Mouse (Mus musculus) forebrain, embryonic 10.5 days (tissue): ENCODE results near the gene Mpped2. TPM values are rescaled to one million over a fixed set of nuclear protein-coding genes. Genes with fewer than 3 reads are reported as not detected.

Experiments
- DNase-seq: peaks from one replicate; pipeline ENCODE4 v3.0.0-alpha.2; 2017; ENCODE audit warnings: low spot score; ENCODE audit errors: extremely low spot score
- H3K27ac ChIP-seq: fragments of 300-500 bp; sonication (generic); 2 replicates; pipeline ENCODE4 v1.5.1; 2016; ENCODE audit warnings: mild to moderate bottlenecking
- H3K27me3 ChIP-seq: fragments of 300-500 bp; sonication (generic); 2 replicates; pipeline ENCODE4 v1.6.1; 2016; ENCODE audit warnings: mild to moderate bottlenecking; ENCODE audit not compliant: poor library complexity, severe bottlenecking
- H3K36me3 ChIP-seq: fragments of 300-500 bp; sonication (generic); replicated peaks from 2 replicates; pipeline ENCODE4 v1.6.1; 2016; ENCODE audit warnings: mild to moderate bottlenecking, moderate library complexity
- H3K4me1 ChIP-seq: fragments of 300-500 bp; sonication (generic); 2 replicates; pipeline ENCODE4 v1.6.1; 2016
- H3K4me3 ChIP-seq: fragments of 300-500 bp; sonication (generic); 2 replicates; pipeline ENCODE4 v1.5.1; 2016; ENCODE audit warnings: mild to moderate bottlenecking, moderate library complexity
- H3K9me3 ChIP-seq: fragments of 300-500 bp; sonication (generic); 2 replicates; pipeline ENCODE4 v1.6.1; 2016; ENCODE audit warnings: mild to moderate bottlenecking, moderate library complexity
- WGBS: fragments of 180-500 bp; shearing (Covaris S2); methylation state at CpG from one replicate; pipeline ENCODE4 v1.1.7; 2016; 5-methylcytosine and 5-hydroxymethylcytosine counted together
- polyA plus RNA-seq: library from polyadenylated mRNA; unstranded; fragments of >200 nt; fragmentation: Nextera tagmentation; extraction: Ambion mirVana; gene quantifications from 2 replicates; pipeline ENCODE4 v1.2.1, GENCODE M21; 2016

Mpped2 gene
- polyA plus RNA-seq, 1 experiment from 2014 or later, result 48.8 TPM

DNA sequence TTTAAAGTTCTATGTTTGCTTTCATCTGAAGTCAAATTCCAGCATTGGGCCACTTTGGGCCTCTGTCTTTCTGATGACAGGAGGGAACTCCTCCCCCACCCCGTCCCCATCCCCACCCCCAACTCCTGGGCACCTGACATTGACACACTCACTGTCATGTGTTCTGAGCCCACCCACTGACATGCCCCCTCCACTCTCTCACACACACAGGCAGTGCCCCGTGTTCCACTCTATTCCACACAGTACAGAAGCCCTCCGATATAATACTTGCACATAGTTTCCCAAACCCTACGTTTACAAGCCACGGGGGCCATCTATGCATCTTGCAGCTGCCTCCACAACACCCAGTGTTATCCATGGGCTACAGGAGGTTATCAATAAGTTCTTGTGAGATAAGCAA lies 42.1 kb downstream of the Mpped2 start:
- peaks cover 3% of the 10 kb centered on the region for H3K9me3 ChIP-seq
- no peaks in the 10 kb centered on the region for H3K27me3 ChIP-seq
- peaks cover 3% of the 10 kb centered on the region for H3K36me3 ChIP-seq
- no peak for DNase-seq
- 93% methylated on average over 5 of the region's 5 CpGs for WGBS
- 0 out of 2 replicates have a peak overlapping the region, but pooled peaks have one; percentile 15 for H3K27ac ChIP-seq
- no peak overlapping the region for H3K4me3 ChIP-seq
- H3K4me1 ChIP-seq, result peaks cover 62% of the 10 kb centered on the region

DNA sequence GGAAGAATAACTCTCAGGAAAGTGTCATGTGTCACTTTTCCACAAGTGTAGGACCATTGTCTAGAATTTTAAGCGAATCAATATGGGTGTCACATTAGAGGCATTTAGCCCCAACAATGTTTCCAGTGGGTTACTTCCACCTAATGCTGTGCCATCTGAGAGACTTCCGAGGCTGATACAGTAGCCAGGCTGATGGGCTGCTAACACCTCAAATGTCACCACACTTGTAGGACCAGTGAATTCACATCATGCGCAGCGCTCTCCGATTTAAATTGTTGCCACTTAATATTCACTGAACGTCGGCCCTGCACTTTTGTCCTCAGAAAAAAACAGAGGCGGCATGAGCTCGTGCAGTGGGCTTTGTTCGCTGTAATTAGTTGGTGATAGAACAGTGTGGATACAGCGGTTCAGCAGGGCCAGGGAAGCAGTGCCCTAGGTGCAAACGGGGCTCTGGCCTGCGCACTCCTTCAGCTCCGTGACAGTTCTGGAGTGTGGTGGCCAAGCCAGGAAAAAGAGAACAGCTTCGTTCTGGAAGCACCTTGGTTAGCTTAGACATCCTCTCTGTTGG lies 42.8 kb downstream of the Mpped2 start:
- Histone ChIP-seq H3K27me3 (no peaks in the 10 kb centered on the region), H3K4me3 (no peak overlapping the region), H3K4me1 (peaks cover 55% of the 10 kb centered on the region), H3K9me3 (peaks cover 3% of the 10 kb centered on the region), H3K27ac (peak overlapping the region; percentile 78), H3K36me3 (peaks cover 3% of the 10 kb centered on the region)
- WGBS, result 59% methylated on average over 15 of the region's 15 CpGs
- no peak for DNase-seq

DNA sequence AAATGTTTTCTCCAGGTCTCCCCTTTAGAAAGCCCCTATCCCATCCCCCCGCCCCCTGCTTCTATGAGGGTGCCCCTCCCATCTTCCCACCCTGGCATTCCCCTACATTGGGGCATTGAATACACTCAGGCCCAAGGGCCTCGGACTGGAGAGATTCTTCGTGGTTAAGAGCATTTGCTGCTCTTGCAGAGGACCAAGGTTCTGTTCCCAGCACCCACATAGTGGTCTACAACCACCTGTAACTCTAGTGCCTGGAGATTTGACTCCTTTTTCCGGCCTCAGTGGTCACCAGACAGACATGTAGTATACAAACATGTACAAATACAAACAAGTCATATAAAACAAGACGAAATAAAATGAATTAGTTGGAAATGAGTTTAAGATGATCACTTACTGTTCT lies 45.9 kb downstream of the Mpped2 start:
- no peak for DNase-seq
- no peak overlapping the region for H3K27ac ChIP-seq
- peaks cover 5% of the 10 kb centered on the region for H3K36me3 ChIP-seq
- WGBS, result 91% methylated on average over 5 of the region's 5 CpGs
- no peaks in the 10 kb centered on the region for H3K27me3 ChIP-seq
- H3K9me3 ChIP-seq, result peaks cover 3% of the 10 kb centered on the region
- no peak overlapping the region for H3K4me3 ChIP-seq
- peaks cover 40% of the 10 kb centered on the region for H3K4me1 ChIP-seq

DNA sequence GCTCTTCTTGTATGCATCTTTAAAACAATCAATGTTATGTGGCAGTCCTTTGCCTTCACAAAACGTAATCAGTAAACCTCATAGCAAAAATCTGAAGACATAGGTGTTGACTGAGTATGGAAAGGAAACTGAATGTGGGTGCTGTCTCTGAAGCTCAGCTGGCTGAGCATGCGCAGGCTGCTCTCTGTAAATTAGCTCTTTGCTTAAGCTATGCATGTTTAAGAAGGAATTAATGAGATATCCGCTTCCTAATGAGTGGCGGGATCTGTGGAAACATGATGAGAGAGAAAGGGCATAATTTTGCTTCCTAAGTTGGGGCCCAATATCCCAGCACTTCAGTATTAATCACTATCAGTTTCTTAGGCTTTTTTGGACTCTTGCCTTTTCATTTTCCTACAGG lies 51.0 kb downstream of the Mpped2 start:
- WGBS, result 82% methylated on average over 4 of the region's 4 CpGs
- no peak overlapping the region for H3K27ac ChIP-seq
- H3K9me3 ChIP-seq, result no peaks in the 10 kb centered on the region; the same call in 1 of the 2 replicates
- no peak overlapping the region for H3K4me3 ChIP-seq
- H3K27me3 ChIP-seq, result peaks cover 7% of the 10 kb centered on the region; the same call in 1 of the 2 replicates
- DNase-seq, result no peak
- H3K36me3 ChIP-seq, result peaks cover 12% of the 10 kb centered on the region
- peaks cover 37% of the 10 kb centered on the region for H3K4me1 ChIP-seq

DNA sequence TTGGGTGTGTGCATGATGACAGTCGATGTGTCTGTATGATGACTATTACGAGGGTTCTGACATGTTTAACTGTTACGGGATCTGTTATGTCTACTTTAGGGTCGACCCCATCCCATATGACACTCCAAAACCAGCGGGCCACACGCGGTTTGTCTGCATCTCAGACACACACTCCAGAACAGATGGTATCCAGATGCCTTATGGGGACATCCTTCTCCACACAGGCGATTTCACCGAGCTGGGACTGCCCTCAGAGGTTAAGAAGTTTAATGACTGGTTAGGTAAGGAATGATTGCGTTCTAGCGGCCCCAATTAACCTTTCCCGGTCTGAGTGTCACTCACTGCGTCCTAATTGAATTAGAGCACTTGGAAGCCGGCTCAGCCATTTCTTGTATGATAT lies 51.5 kb downstream of the Mpped2 start:
- Histone ChIP-seq H3K27ac (no peak overlapping the region), H3K27me3 (peaks cover 10% of the 10 kb centered on the region; the same call in 1 of the 2 replicates), H3K36me3 (peaks cover 12% of the 10 kb centered on the region), H3K4me1 (peaks cover 37% of the 10 kb centered on the region), H3K9me3 (no peaks in the 10 kb centered on the region), H3K4me3 (no peak overlapping the region)
- no peak for DNase-seq
- WGBS, result 52% methylated on average over 14 of the region's 14 CpGs

DNA sequence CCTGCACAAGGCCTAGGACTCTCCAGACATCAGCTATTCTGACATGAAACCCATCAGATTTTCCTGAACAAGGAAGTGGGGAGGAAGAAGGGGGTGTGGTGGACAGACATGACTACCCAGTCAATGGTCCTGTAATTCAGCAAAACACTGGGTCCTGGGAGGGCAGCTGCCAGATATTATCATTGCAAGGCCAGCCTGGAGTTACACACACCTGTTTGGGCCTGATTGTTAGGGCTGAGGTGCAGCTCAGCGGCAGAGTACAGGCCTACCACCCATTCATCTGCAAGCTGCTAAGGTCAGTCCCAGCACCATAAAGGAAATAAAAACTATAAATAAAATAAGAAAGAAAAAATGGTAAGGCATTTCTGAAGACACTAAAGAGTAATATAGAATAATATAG lies 52.3 kb downstream of the Mpped2 start:
- DNase-seq, result no peak
- 91% methylated on average over 1 of the region's 1 CpGs for WGBS
- H3K36me3 ChIP-seq, result peaks cover 12% of the 10 kb centered on the region
- H3K27ac ChIP-seq, result no peak overlapping the region
- H3K4me3 ChIP-seq, result no peak overlapping the region
- H3K4me1 ChIP-seq, result peaks cover 36% of the 10 kb centered on the region
- H3K27me3 ChIP-seq, result peaks cover 18% of the 10 kb centered on the region
- H3K9me3 ChIP-seq, result no peaks in the 10 kb centered on the region

DNA sequence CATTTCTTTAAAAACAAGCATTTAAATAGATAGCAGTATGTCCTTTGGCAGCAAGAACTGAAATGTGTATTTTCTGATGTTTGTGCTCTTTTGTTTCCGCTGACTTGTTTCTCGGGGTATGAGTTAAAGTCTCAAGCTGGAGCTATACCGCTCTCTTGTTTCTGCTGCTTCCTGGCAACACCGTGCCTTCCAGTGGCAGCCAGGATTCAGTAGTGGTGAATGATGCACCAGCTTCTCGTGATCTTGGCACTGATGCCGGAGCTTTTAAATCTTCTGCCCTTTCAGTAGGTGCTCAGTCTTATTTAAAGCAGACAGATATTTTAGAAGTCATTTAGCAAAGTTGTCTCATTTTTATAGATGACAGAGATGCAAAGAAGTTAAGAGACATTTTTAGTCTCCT lies 53.1 kb downstream of the Mpped2 start:
- Histone ChIP-seq H3K9me3 (no peaks in the 10 kb centered on the region), H3K4me3 (no peak overlapping the region), H3K36me3 (peaks cover 12% of the 10 kb centered on the region), H3K27me3 (peaks cover 18% of the 10 kb centered on the region), H3K27ac (no peak overlapping the region), H3K4me1 (peaks cover 45% of the 10 kb centered on the region)
- WGBS, result 90% methylated on average over 6 of the region's 6 CpGs
- no peak for DNase-seq

DNA sequence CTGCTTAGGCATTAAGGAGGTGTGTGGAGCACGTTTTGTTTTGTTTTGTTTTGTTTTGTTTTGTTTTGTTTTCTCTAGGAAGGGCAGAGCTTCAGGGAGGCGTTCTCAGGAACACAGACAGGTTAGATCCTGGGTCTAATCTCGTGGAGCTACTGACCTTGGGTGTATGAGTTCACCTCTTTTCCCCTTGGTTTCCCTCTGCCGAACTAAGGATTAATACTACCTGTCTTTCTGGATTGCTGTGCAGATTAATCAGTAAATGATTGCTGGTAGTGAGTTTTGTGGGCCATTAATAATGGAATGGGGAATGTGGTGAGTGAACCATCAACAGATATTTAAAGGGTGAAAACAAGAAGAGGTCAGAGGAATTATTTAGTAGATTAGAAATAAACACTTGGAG lies 53.8 kb downstream of the Mpped2 start:
- WGBS, result 61% methylated on average over 4 of the region's 4 CpGs

DNA sequence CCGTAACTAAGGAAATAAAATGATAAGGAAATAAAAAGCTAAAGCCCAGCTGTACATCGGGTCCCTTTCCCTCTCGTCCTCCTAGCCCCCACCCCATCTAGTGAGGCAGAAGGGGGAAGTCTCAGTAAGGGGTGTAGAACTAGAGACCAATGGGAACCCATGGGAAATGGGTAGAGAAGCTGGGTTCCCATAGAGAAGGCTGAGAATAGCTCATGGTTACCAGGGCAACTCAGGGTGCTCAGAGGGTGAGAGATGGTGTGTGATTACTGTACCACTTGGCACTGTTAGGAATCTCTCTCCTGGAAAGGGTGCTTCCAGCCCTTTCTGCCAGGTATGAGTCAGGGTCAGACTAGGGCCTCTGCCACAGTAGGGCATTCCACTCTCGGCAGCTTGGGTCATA lies 54.3 kb downstream of the Mpped2 start:
- peaks cover 19% of the 10 kb centered on the region for H3K27me3 ChIP-seq
- H3K9me3 ChIP-seq, result no peaks in the 10 kb centered on the region
- 0 out of 2 replicates have a peak overlapping the region, but pooled peaks have one; percentile 11 for H3K27ac ChIP-seq
- peaks cover 46% of the 10 kb centered on the region for H3K4me1 ChIP-seq
- H3K36me3 ChIP-seq, result peaks cover 10% of the 10 kb centered on the region
- H3K4me3 ChIP-seq, result no peak overlapping the region
- 87% methylated on average over 4 of the region's 4 CpGs for WGBS
- DNase-seq, result no peak

More for the DNA sequence above, 53.8 kb downstream of the Mpped2 start:
- DNase-seq, result no peak
- Histone ChIP-seq H3K36me3 (peaks cover 10% of the 10 kb centered on the region), H3K9me3 (no peaks in the 10 kb centered on the region), H3K4me1 (peaks cover 46% of the 10 kb centered on the region), H3K4me3 (no peak overlapping the region), H3K27ac (no peak overlapping the region), H3K27me3 (peaks cover 18% of the 10 kb centered on the region)

DNA sequence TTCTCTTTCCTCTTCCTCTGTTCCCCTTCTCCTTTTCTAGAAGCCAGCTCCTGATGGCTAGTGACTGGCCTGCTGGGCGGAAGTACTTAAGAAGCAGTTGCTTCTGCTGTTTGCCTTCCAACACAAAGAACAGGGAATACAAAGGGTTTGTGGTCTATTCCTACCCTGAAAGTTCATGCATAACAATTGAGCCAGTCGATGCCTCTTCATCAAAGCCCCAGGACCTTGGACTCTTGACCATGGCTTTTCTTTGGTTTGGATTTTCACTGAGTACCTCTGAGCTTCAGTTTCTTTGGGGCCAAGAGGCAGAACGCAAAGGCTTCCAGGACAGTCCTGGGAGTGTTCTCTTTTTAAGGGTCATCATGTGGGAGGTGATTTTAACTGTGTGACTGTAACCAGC lies 57.8 kb downstream of the Mpped2 start:
- peaks cover 43% of the 10 kb centered on the region for H3K4me1 ChIP-seq
- peaks cover 10% of the 10 kb centered on the region for H3K36me3 ChIP-seq
- DNase-seq, result no peak
- 57% methylated on average over 3 of the region's 3 CpGs for WGBS
- H3K9me3 ChIP-seq, result no peaks in the 10 kb centered on the region
- no peak overlapping the region for H3K27ac ChIP-seq
- H3K27me3 ChIP-seq, result peaks cover 28% of the 10 kb centered on the region
- H3K4me3 ChIP-seq, result no peak overlapping the region

DNA sequence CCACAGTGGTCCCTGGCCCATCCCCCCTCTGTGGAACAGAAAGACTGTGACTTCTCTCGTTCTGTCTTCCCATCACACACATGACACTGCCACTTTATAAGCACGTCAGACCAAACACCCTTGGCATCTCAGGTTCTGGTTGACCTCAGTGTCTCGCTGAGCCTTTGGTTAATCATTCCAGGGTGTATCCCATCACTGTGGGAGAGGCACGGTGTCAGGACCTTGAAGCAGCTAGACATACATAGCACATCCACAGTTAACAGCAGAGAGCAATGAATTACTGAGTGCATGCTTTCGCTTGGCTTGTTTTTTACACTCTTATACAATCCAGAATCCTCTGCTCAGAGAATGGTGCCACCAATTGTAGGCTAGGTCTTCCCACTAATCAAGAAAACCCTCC lies 60.6 kb downstream of the Mpped2 start:
- peaks cover 52% of the 10 kb centered on the region for H3K4me1 ChIP-seq
- DNase-seq, result no peak
- H3K9me3 ChIP-seq, result no peaks in the 10 kb centered on the region
- no peak overlapping the region for H3K27ac ChIP-seq
- WGBS, result 78% methylated on average over 5 of the region's 5 CpGs
- H3K4me3 ChIP-seq, result no peak overlapping the region
- peaks cover 22% of the 10 kb centered on the region for H3K27me3 ChIP-seq
- peaks cover 4% of the 10 kb centered on the region; the same call in 1 of the 2 replicates for H3K36me3 ChIP-seq

DNA sequence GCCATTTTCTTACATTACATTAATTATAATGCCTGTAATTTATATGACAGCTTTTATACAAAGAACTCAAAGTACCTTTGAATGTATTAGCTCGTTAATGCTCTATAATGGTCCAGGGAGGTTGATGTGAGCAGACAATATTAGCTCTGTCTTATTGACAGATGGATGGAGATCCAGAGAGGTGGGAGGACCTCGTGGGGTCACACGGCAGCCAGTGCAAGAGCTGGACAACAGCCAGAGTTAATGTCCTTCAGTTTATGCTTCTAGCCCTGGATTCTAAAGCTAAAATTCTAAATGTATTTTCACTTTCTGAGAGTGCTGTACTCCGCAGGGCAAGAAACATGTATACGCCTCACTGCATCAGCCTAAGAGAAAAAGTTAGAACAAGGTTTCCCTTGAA lies 61.6 kb downstream of the Mpped2 start:
- no peaks in the 10 kb centered on the region for H3K9me3 ChIP-seq
- H3K27ac ChIP-seq, result no peak overlapping the region
- H3K27me3 ChIP-seq, result peaks cover 17% of the 10 kb centered on the region
- no peak overlapping the region for H3K4me3 ChIP-seq
- H3K4me1 ChIP-seq, result peaks cover 52% of the 10 kb centered on the region
- peaks cover 4% of the 10 kb centered on the region; the same call in 1 of the 2 replicates for H3K36me3 ChIP-seq
- 75% methylated on average over 5 of the region's 5 CpGs for WGBS
- no peak for DNase-seq

DNA sequence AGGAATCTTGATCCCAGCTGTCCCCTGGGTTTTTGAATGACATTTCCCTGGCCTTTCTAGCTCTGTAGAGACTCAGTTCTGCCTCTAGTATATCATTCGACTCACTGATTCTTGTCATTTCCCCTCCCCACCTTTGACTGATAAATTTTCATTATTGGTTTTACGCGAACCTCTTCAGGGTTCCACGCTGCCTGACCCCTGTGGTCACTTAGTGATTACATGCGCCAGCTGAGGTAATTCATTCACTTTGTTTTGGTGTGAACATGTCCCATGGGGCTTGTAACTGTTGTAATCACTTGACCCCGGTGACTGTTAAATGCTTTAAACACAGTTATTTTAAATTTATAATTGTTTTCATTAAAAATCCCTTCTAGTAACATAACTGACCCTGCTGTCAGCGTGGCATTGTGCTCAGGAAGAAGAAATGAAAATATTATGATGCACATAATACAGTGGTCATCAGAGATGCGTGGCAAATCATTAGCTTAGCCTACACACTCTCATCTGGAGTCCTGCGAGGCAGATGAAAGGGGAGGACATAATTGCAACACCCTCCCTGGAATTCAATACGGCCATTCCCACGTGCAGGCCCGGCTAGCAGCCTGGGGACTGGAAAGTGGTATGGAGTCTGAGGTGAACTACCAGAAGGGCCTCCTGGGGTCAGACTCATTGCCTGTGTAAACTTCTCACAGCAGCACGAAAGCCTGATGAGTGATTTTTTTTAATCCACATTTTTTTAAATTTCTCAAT lies 63.5 kb downstream of the Mpped2 start:
- 38% methylated on average over 13 of the region's 13 CpGs for WGBS
- no peak for DNase-seq
- no peak overlapping the region for H3K4me3 ChIP-seq
- H3K9me3 ChIP-seq, result no peaks in the 10 kb centered on the region
- peak overlapping the region; percentile 53; the same call in 1 of the 2 replicates for H3K27ac ChIP-seq
- H3K36me3 ChIP-seq, result peaks cover 4% of the 10 kb centered on the region; the same call in 1 of the 2 replicates
- peaks cover 39% of the 10 kb centered on the region for H3K4me1 ChIP-seq
- peaks cover 10% of the 10 kb centered on the region; the same call in 1 of the 2 replicates for H3K27me3 ChIP-seq
